Mouse (Mus musculus) NIH3T3 (cell line): Measurements from ENCODE around the gene Nek9.
A peak's percentile ranks its signal among the peaks of the same experiment; 100 is the strongest.

Source experiments
- DNase-seq: peaks from one replicate; pipeline ENCODE4 v3.0.0-alpha.2; 2012; ENCODE audit warnings: low read depth

The Nek9 gene

DNA sequence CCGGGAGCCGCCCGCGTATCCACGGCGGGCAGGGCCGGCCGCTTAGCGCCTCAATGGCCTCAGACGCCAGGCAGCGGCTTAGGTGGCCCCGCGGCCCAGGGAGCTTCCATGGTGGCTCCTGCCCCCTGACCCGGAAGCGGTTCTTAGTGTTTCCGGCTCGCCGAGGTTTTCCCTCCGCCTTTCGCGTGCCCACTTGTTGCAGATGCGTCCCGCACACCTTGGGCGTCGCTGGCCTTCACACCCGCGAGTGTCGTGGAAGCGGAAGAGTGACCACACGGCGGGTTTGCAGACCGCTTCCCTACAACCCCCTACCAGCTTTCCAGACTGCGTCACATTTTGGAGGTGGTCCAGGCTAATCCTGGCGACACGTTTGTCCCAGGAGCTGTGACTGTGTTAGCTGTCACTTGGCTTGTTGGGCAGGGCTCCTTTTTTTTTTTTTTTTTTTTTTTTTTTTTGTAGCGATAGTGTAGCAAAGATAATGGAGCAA, at the start of gene Nek9:
TSS of gene Nek9 (minus strand) at position 120 of the 487 bp plus-strand sequence.
- peak; percentile 95 for DNase-seq

DNA sequence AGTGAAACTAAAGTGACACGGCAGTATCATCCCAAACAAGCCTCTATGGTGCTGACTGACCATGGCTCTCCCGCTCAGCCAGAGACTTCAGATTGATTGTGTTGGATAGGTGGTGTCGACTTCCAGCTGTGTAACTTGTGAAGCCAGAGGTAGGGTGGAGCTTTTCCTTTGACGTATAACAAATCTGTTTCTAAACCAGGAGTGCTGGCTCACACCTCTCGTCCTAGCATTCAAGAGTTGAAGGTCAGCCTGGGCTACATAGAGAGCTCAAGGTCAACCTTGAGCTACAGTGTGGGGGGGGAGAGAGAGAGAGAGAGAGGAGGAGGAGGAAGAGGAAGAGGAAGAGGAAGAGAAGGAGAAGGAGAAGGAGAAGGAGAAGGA, 46.8 kb upstream of the Nek9 start:
- DNase-seq = no peak

DNA sequence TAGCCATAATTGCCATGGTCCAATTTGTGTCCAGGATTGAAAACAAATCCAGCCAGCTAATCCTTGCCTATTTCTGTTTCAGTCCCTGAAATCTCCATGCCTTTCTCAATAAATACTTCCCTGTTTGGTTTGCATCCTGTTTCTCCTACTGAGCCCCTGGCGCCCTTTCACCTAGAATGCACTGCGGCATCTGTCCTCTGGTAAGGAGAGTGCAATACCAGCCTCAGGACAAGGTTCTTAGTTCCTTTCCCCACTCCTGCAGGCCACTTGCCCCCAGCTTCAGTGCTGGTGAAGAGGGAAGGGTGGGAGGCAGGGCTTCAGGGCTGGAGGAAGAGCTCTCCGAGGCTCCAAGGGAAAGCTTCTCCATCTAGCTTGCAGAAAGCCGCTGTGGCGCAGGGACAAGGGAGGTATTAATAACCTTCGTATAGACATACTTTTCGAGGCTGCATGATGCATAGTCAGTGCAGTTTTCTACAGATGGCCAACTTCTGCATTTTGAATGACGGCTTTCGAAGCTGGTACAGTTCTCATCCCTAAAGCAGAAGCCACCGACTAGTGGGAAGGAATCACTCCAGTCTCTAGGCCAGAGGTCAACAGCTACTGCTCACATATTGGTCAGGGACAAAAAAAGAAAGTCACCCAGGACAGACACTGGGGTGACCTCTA, 46.3 kb upstream of the Nek9 start:
- no peak for DNase-seq

DNA sequence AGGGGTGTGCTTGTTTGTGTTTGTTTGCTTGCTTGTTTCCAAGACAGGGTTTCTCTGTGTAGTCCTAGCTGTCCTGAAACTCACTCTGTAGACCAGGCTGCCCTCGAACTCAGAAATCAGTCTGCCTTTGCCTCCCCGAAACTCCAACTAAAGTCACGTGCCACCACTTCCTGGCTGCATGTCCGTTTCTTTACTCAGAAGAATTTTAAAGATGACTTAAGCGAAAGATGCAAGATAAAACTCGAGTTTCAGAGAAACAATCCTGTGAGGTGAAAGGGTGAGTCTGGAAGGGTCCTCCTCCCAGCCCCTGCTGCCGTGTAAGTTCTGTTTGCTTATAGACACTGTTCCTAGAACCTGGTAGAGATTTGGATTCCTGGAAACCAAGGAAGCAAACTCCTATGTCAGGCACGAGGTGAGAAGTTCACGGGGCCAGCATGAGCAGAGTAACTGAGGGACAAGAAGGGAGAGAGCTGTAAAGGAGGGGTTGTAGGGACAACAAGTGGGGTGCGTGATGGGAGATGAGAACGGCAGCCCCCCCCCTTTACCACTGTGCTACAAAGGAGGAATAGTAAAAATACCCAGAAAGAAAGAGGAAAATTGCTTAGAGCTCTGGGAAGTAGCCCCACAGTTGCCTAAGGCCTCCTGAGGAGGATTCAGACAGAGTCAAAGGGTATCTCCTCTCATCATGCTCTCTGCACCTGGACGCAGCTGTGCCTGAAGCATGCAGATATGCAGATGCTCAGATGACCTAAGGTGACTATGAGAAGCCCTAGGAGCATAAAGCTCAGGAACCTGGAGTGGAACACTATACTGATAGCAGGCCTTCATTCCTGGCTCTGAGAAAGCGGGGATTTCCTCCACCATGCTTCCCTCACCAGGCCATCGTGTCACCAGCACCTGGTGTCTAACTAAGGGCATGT, 43.9 kb upstream of the Nek9 start:
- no peak for DNase-seq

DNA sequence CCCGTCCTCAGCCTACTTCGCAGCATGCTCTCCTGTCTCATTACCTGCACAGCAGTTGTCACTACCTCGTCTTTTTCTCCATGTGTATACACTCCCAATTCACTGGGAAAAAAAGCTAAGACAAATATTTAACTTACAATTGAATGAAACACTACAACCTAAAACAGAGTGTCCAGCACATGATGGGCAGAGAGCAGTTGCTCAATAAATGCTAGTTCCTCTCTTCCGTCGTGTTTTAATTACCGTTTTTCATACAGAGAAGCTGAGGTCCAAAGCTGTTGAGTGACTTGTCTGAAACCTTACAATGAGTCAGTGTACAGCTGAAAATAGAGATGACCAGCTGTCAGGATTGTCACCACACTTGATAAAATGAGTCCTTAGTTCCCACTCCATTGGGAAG, 42.4 kb upstream of the Nek9 start:
- DNase-seq = no peak

DNA sequence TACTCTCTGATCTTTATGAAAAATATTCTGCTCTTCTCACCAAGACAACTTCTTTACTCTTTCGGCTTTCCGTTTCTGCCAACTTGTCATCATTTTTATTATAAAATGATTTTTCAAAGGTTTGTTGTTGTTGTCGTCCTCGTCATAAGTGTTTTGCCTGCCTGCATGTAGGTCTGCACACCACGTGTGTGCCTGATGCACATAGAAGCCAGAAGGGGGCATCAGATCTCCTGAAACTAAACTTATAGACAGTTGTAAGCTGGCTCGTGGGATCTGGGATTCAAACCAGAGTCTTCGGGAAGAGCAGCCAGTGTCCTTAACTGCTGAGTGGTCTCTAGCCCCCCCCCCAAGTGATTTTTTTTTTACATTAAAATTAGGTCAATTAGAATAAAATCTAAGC, 41.8 kb upstream of the Nek9 start:
- DNase-seq = peak; percentile 35

DNA sequence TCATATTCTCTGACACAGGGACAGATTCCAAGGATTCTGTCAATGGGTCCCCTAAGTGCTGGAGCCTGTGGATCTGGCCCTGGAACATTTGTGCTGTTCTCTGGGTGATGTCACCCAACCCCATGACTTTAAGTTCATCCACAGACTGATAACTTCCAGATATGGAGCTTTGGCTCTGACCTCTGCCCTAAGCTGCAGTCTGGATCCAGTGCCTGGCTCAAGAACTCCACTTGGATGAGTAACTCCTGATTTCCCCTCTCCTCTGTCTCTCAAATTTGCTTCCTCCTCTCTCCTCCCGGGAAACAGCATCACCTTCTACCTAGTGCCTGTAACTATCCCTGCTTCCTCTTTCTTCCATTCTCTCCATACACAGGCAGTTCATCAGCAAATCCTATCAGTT, 41.1 kb upstream of the Nek9 start:
- DNase-seq = no peak

DNA sequence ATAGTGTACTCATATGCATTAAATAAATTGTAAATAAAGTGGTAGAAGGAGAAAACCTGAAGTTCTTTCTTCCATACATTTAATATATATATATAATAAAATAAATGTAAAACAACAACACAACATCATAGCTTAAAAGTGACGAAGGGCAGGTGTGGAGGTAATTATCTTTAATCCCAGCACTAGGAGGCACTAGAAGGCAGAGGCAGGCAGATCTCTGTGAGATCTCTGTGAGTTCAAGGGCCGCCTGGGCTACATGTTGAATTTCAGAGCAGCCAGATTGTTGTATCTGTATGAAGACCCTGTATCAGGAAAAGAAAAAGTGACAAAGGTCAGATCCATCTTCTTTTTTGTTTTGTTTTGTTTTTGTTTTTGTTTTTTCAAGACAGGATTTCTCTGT, 39.1 kb upstream of the Nek9 start:
- no peak for DNase-seq

DNA sequence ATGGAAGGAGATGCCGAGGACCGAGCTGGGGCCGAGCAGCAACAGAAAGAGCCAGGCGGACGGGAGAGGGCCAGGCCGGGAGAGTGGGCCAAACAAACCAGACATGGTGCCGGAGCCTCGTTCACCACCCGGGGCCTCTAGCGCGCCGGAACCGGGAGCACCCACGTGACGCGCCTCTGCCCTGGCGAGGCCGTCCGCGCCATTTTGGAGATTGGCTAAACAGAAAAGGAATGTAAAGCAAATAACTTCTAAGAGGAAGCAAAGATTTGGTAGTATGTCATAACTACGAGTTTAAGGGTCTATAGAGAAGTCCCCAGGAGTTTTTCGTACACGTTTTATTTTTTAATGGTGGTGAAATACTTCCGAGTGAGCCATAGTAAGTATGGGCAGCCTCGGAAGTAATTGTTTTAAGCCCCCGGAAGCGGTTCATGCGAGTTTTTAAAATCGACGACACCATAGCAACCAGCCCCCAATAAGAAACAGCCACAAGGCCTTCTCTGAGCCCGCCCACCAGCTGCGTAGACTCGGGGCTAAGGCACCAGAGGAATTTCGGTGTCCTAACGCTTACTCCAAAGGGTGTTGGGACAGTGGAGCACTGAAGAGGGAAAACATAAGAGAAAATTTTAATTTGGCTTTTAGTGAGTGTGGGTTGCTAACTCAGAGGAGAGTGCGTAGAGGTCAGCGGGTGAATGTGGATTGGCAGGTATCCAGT, 35.6 kb upstream of the Nek9 start, which contains the start of gene Tmed10:
TSS of gene Tmed10 (minus strand) at position 287 of the 712 bp plus-strand sequence.
- peak; percentile 96 for DNase-seq

DNA sequence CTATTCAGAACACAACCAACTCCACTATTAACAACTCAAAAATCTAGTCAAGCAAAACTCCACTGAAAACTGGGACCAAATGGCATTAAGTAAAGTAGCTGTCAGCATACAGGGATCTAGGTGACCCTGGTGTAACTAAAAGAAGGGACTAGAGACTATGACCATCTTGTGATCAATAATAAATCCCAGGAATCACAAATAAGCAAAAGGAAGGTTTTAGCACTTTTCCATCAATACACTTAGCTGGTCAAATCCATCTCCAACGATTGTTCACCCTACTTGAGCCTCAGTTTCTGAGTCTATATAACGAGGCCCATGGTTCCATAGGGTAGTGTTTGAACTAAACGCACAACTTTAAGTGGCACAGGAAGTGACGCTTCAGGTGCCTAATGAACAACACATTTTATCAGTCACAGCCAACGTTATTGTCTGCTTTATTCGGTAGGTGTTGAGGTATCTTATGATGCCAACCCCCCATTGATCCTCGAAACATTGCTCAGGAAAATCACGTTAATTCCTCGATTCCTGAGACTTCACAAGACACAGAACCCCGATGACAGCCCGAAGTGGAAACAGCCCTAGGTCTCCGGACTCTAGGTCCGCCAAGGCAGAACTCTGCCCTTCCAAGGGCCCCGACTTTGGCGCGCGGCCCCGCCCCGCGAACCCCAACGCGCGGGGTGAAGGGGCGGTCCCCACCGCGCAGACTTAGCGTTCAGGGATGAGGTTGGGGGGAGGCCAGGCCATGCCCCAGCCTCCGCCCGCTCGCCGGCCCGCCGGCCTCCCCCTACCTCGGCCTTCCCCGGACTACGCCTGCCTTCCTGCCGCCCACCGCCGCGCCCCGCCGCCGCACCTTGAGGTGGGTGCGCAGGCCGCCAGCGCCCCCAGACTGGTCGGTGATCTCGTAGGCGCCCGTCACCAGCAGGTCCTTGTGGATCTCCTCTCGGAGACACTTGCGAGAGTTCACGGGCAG, 34.7 kb upstream of the Nek9 start:
- DNase-seq = peak; percentile 85

DNA sequence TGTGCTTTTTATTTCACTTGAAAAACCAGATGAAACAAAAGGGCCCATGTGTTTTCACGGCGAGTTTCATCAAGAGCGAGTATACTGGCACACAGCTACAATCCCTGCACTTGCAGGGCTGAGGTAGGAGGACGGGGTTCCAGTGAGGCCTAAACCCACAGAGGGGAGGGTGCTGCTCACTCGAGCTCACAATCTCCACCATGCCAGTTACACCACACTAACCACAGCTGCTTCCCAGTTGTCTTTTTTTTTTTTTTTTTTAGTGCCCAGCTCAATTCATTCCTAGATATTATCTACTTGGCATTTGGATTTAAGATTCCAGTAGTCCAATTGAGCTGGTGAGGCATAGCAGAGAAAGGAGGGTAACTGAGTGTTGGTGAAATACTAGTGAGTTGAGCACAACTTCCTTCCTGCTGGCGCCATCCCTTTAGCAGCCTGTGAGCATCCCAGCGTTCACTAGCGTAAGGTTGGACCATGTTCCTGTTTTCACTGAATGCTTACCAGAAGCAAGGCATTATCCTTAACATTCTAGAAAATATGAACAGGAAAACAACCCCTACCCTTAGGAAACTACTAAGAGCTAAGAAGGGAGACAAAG, 33.0 kb upstream of the Nek9 start:
- no peak for DNase-seq

DNA sequence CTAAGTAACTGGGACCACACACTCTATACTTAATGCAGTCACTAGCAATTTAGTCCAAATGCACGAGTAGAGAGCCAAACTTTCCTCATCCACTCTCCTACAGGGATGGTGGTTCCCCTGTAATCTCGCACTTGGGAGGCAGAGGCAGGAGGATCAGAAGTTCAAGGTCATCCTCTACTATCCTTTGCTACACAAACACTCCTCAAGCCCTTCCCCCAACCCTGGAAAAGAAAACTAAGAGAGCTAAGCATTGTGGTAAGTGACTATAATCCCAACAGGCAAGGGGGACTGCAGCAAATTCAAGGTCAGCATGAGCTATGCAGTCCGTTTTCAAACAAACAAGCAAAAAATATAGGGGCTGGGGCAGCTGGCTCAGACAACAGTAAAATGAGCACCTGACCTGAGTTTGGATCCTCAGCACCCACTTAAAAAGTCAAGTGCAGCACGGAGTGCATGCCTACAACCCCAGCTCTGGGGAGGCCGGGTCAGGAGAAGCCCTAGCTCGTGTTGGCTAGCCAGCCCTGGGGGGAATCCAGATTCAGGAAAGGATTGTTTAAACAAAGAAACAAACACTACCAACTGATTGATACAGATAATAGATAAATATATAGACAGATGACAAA, 29.4 kb upstream of the Nek9 start:
- DNase-seq = no peak

DNA sequence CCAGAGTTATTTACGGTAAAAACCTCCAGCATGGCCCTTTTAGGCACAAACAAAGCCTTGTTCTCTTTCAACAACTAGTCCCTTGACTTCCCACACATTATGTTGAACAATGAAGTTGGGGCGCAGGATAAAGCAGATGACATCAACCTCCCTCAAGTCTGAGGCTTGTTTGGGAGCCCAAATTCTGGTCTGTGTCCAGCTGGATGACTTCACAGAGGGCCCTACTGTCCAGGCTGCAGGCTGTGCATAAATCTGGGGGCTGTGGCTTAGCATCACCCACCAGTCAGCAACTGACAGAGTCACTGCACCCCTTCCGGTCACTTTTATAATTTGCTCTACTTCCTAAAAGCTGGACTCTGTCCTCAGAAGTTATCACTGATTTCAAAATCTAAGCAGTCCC, 27.1 kb upstream of the Nek9 start:
- no peak for DNase-seq

DNA sequence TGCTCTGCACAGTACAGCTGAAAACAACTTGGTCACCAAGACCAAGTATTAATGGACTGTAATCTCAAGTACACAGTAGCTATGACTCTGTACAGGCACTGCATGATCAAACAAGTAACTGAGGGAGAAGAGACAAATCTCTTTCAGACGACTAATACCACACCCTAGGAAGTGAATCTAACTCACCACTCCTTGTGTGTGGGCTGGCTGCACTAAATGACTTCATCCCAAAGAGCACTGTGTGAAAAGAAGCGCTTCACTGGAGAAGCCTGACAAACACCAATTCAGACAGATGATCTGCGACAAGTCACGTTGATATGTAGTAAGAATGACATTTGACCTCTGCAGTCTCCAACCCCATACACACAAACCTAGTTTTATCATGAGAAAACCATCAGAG, 23.3 kb upstream of the Nek9 start:
- DNase-seq = no peak

DNA sequence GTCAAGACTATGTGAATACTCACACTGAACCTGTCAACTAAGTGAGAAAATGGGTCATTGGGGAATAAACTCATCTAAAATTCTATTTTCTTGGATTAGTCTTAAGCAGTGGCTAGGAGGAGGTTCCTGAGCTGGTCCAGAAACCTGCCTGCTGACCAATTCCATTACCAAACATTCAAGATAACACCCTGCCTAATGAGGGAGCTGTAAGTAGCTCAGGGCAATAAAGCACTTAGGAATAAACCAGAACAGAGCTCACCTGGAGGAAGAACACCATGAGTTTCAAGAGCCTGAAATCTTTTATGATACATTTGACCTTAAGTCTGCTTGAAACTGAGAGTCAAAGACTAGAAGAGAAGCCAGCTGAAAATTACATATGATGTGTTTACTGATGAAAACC, 22.4 kb upstream of the Nek9 start:
- no peak for DNase-seq

DNA sequence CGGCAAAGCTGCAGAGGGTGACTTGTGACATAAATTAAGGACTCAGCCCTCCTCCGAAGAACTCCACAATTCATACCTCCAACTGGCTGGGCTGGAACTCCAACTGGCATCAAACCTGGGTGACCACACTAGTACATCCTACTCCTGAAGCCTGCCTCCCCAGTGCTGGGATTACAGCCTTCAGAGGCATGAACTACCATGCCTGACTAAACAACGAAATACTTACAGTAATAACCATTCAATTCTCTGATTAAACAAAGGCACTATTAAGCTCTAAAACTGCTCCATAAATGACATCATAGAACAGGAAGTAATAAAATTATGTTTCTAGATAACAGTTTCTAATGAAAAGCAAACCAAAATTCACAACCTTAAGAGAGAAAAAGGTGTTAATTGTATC, 22.0 kb upstream of the Nek9 start:
- no peak for DNase-seq

DNA sequence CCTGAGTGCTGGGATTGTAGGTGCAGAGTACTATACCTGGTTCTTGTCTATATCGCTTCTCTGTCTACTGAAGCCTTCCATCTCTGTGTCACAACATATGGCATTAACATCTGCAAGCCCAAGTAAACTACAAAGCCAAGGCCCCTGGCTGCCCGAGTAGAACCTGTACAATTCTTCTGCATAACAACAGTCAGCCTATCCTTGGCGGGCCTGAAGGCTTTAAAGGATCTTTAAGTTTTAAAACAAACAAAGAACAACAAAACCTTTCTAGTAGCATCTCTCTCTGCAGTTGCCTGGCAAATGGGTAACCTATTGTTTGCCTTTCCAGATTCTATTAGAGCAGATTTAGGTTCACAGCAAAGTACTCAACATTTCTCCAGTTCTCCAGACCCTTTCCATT, 14.9 kb upstream of the Nek9 start:
- no peak for DNase-seq

DNA sequence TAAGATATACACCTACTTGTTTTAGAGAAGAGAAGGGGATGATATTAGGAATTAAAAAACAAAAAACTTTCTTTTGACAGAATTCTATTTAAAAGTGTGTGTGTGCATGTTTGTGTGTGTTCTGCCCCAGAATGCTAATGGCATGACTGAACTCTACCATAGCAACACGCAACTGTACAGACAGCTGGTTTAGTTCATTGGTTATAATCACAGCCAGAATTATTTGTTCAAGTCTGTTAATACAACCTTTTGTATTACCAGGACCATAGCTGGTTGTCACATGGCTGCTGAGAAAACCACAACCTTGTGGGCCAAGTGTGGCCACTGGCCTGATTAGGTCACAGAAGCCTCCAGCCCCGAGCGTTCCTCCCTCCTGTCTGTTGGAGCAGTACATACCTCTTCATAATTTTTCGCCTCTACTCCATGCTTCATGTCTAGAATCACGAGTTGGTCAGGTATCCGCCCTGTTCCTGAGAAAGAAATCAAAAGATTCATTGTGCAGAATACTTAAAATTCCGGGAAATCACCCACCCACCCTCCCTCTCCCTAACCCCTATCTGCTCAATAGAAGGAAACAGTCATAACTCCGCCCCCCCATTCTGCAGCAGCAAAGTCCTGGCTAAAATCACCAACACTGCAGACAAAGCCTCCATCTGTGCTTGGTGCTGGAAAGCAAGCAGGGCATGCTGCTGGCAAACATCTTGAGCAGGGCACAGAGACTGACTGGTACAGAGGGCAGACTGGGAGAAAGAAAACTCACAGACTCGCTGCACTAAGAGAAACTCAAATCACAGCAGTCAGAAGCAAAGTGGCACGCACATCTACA, 11.5 kb upstream of the Nek9 start:
- DNase-seq = peak; percentile 51

DNA sequence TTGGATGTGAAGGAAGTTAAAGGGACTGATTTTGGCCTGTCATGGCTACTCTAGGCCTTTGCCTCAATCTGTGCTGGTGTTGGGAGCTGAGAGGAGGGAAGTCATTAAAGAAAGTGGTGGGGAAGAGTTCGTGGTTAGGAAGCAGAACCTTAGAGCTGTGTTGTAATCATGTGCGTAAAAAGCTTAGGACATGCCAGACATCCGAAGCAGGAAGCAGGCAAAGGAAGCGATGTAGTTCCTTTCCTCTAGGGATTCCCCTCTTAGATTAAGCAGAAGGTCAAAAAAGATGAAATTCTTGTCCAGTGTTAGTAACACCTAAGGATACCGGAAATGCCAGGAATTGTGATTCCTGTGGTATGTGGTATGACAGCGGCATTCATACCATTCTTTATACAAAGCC, 9.2 kb upstream of the Nek9 start:
- no peak for DNase-seq

DNA sequence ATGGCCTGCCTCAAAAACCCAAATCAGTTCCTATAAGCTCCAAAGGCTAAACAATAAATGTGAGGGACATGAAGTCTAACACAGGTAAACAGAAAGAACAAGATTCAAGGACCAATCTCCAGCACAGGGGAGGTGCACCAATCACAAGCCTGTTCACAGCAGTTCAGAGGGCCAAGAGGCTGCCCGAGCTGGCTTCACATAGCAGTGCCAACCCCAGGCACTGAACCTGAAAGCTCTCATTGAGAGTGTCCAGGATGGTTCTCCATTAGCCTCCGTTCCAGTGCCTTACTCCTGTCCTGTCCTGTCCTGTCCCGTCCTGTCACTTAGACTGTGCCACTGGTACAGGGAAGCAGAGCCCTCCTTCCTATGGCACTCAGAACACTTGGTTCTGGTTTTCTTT, 8.0 kb upstream of the Nek9 start:
- DNase-seq = no peak
